Mouse (Mus musculus): ENCODE results near the gene Ube2h.
"Not testable (repeated sequence)": the region's sequence is repeated elsewhere in the genome, so short reads cannot be mapped to it uniquely, and the experiment has no call there.

Gene Ube2h

DNA sequence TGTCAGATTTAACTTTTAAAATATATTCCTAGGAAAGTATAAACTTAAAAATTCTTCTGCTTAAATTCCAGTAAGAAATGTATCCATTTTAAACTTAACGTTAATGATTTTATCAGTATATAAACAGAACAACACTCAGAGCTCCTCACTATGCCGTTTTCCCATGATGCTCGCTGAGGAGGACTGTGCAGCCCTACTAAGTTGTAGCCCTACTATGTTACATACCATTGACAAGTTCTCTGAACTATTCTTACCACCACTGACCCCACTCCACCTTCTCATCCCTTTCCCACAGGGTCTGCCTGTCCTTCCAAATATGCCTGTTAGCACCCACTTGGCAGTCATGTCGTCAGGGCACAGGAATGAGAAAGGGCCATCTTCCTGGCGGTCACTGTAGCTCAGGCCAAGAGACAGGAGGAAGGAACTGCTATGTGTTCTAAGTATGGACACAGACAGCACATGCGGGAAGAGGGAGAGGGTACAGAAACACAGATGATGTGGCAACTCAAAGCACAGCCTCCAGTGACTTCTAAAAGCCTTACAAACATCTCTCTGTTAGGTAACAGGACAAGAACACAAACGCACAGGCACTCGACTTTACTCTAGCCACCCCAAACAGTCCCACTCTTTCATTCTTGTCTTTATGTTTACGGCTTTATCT, 60.9 kb downstream of the Ube2h start:
- DNase-seq (ENCODE audit: low spot score), result no peak

DNA sequence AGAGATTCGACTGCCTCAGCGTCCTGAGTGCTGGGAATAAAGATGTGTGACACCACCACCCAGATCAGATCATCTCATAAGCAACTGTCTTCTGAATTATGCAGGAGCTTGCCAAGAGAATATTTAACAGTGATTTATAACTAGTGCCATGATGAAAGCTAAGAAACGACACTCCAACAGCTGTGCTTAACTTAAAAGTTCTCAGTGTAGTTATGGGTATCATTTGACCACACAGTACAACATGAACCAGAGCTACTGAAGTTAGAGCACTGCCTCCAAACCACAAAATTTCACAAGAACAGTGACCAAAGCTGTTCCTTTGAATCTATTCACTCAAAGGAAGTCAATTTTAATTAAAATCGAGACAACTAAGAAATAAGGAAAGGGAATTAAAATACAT, 61.4 kb downstream of the Ube2h start:
- DNase-seq (ENCODE audit: low spot score), result no peak

GRCm38 (mm10) chr6:30240105-30240504, 64.2 kb downstream of the Ube2h start:
- no peak for DNase-seq (ENCODE audit: low spot score)

DNA sequence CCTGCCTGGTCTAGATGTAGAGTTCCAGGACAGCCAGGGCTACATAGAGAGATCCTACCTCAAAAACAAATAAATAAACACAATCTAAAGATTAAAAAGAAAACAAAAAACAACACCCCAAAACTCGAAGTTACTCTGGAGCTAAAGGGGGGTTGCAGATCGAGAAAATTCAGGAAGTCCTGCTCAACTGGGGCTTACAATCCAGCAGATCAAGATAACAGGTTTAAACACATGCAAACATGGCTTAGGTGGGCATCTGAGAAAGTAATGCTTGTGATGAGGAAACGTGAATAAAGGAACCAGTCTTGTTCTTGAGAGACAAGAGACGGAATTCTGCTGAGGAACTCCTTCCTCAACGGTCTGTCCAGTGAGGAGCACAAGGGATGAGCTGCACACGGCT, 65.1 kb downstream of the Ube2h start:
- DNase-seq (ENCODE audit: low spot score), result no peak

DNA sequence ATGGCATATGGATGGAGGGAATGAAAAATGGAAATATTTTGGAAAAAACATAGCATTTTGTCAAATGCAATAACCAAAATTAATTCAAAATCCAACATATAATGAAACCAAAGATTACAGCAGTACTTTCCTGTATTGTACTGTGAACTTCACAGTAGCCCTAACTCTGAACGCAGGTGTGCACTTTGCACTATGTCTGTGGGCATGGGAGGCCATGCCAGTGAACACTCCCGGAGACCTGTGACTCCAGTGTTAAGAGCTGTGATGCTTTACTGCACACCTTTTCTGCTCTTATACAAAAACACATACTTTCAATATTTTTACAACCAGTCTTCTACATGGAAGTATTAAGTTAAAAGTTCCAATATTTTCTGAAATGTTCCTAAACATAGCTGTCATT, 66.3 kb downstream of the Ube2h start:
- no peak for DNase-seq (ENCODE audit: low spot score)

DNA sequence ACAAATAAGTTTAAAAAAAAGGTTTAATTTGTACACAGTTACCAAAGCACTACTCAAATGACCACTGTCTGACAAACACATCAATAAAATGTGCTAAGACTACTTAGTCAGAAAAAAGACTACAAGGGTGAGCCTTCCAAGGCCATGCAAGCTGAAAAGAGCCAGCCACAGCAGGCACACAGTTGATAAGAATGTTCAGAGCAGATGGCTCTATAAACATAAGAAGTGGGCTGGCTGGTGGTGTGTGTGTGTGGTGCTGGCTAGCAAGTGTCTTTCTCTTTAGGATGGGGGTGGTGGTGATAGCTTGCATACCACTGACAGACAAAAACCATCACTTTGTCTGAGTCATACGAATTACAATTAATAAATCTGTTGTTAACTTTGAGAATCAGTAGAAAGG, 67.8 kb downstream of the Ube2h start:
- DNase-seq (ENCODE audit: low spot score), result no peak

DNA sequence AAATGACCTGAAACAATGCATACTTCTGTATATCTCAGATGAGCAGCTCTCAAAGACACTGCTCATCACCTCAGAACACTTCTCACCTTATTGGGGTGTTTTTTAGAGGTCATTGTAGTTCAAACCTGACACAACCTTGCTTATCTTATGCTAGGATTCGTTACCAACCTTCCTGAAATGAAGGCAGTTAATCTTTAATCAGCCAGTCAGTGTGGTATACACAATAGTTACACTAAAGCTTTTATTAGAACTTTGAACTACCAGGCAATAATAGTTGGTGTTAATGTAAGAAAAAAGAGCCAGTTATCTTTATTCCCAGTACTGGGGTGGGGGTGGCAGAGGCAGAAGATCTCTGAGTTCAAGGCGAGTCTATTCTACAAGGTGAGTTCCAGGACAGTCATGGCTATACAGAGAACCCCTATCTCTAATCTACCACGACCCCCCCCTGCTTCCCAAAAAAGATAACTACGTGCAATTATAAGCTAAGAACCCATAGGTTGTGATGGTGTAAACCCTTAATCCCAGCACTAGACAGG, 72.5 kb downstream of the Ube2h start:
- DNase-seq (ENCODE audit: low spot score), result no peak

DNA sequence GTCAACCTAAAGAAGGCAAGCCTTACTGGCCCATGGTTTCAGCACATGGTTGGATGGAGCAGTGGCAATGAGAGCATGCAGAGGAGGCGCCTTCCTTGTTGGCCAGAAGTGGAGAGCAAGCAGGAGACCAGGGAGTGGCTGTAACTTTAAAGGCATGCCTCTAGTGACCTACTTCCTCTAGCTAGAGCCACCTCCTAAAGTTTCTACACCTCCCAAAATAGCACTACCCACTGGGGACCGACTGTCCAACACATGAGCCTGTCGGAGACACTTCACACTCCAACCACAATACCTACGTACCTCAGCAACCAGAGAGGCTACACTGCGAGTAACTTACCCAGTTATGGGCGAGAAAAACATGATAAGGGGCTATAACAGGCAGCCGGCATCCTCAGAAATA, 74.1 kb downstream of the Ube2h start:
- DNase-seq (ENCODE audit: low spot score), result peak; percentile 32

DNA sequence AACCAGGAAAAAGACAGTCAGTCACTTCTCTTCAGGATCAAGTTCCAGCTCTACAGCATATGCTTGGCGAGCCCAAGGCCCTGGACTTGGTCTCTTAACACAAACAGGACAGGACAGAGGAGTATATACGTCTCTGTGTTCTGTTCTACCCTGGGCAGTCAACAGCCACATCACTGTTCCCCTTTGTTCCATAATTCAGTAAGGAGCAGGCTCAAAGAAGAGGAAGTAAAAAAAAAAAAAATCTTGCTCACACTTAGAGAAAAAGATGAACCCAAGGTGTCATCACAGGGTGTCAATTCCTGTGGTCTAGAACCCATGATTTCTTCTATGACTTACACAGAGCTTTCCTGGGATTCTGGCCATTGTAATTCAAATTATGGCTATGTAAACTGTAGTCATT, 75.4 kb downstream of the Ube2h start:
- DNase-seq (ENCODE audit: low spot score), result no peak

- no peak for DNase-seq (ENCODE audit: low spot score)
Observed at GRCm38 (mm10) chr6:30228353-30228752, 76.0 kb downstream of the Ube2h start.

DNA sequence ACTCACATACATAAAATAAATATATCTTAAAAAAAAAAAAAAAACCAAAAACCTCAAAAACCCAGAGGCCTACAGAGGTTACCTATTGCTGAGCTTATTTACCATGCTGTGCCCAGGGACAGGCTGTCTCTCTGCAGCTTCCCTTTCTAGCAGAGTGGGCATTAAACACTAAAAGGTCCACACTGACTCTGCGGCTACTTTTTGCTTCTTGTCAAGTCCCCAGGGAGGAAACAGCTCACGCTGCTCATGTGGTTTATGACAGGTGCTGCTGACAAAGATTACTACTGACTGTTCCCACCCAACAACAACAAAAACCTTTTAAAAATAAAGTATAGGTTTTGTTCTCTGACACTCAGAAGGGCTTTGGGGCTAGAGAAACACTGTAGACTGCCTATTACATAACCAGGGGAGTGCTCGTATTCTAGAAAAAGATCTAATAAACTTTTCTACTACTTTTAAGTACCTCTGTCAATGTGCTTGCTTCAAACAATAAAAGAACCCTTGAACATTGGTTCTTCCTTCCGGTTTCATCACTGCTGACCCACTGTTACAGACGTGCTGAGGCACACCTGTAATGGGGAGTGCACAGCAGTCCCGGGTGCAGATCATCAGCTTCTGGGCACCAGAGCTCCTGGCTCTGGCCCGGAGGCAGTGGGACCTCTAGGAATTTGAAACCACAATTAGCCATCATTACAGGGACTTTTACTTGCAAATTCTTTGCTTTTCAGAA, 77.2 kb downstream of the Ube2h start:
- DNase-seq (ENCODE audit: low spot score), result no peak

- DNase-seq (ENCODE audit: low spot score), result no peak
Observed at GRCm38 (mm10) chr6:30224693-30225092, 79.6 kb downstream of the Ube2h start.

GRCm38 (mm10) chr6:30222321-30222720, 82.0 kb downstream of the Ube2h start:
- no peak for DNase-seq (ENCODE audit: low spot score)

DNA sequence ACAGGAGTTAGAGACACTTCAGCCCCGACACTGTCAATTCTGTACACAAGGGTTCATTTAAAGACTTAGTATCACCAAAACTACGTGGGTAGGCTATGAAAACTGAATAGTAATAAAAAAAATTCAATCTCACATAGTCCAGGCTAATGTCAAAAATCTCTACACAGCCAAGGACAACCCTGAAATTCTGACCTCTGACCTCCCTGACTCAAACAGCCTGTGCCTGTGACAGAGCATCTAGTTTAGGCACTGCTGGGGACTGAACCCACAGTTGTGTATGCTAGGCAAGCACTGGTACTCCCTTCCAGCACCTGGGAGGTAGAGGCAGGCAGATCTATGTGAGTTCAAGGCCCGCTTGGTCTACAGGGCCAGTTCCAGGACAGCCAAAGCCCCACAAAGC, 86.8 kb downstream of the Ube2h start:
- DNase-seq (ENCODE audit: low spot score), result no peak

DNA sequence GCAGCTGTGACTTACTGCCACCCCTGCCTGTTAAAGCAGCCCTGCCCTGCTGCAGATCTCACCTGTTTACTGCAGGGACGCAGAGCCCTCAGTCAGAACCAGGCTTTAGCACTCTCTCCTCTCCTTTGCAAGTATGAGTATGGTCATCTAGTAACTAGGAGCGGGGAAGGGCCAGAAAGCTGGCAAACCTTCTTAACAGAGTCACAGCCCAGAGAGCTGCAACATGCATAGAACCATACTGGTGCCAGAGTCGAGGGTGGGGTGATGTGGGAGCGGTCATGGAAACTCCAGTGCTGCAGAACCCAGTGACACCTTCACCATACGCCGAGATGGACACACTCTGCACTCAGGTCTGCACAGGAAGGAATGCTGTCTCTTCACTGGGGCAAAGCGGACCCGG, 91.9 kb downstream of the Ube2h start:
- DNase-seq (ENCODE audit: low spot score), result no peak

- DNase-seq (ENCODE audit: low spot score), result no peak
Observed at GRCm38 (mm10) chr6:30211641-30212455, 92.5 kb downstream of the Ube2h start.

- peak; percentile 67 for DNase-seq (ENCODE audit: low spot score)
Observed at GRCm38 (mm10) chr6:30210788-30211187, 93.6 kb downstream of the Ube2h start.

GRCm38 (mm10) chr6:30208844-30209243, 95.5 kb downstream of the Ube2h start:
- no peak for DNase-seq (ENCODE audit: low spot score)

DNA sequence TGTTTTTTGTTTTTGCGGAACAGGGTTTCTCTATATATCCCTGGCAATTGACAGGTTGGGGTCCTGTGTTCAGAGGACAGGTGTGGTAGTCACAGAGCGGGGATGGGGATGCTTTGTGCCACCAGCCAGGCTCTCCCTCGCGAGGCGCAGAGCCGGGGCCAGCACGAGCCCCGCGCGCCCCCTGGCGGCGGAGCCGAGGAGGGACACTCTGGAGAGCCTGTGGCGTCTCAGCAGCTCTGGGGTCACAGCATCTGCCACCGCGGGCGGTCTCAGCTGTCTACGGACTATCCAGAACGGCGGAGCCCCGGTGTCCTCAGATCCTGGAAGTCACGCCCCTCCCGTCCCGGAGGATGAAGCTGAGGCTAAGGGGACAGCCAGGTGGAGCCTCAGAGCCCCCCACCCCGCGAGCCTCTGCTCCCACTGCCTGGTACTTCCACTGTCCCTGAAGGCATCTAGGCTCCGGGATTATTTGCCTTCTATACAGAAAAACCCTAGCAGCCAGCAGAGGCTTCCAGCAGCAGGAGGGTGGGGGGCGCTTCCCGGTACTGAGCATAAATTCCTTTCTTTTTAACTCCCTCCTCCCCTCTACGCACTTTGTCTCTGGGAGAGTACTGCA, 98.6 kb downstream of the Ube2h start:
- peak; percentile 69 for DNase-seq (ENCODE audit: low spot score)

DNA sequence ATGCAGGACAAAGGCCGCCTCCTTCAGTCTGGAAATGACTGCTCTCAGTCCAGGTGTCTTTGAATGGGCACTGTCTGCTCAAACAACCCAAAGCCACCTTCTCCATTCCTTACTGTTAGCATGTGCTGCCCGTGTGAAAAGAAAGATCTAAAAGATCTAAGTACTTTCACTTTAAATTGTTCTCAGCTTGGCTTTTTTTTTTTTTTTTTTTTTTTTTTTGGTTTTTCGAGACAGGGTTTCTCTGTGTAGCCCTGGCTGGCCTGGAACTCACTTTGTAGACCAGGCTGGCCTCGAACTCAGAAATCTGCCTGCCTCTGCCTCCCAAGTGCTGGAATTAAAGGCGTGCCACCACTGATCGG, 99.2 kb downstream of the Ube2h start:
- not testable (repeated sequence) for DNase-seq (ENCODE audit: low spot score)

DNA sequence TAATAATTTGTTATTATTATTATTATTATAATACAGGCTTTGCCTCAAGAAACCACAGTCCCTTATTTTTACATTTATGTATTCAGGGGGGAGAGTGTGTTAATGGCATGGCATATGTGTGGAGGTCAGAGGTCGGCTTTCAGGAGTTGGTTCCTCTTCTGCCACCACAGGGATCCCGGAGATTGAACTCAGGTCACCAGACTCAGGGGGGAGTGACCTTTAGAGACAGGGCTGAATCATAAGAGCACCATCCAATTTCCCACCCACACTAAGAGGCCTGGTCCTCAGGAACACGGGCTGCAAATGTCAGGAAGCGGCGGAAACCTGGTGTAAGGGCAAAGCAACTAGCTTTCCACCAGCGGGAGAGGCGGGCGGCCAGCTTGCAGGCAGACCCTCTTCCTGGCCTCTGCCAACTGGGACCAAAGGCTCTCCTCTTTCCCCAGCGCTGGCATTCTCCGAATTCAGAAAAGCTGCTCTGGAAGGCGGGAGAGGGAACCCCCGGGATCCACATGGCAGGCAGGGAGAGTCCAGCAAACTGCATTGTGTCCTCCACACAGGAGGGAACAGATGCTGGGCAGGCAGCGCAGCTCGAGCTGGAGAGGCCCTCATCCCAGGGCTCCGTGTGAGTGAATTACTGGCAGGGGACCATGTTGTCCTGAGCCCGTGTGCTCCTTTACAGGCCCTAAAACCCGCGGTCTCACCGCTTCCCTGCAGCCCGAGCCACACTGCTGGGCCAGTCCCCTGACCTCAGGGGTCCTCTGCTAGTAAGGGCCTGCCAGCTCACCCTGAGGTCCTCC, 99.8 kb downstream of the Ube2h start:
- DNase-seq (ENCODE audit: low spot score), result no peak

DNA sequence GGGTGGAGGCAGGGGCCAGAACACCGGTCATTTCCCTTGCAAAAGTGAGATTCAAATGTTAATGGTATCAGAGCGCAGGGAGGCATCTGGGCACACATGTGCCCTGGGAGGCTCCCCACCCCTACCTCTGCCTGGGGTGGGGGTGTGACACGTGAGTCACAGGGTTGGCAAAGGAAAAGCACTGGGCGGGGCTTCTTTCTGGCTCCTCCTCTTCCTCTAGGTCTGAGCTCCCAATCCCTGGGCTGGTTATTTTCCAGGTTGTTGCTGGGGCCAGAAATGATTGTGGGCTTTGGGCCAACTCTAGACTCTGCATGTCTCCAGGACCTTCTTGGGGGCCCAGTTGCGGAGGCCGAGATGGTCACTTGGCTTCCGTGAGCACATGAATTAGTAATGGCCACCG, 108.2 kb downstream of the Ube2h start:
- DNase-seq (ENCODE audit: low spot score), result no peak

All from lung, postnatal 25 days (tissue).